Mouse (Mus musculus) T-helper 2 cell (primary cell): ENCODE data around the gene Irak4.

Experiments
- in situ Hi-C: fragments of 300-600 bp; cut with MboI, MseI; formaldehyde crosslinking; loops from one replicate; pipeline ENCODE4 v1.15.1; 2025; ENCODE audit warnings: high pct_unique_total_duplicates

Gene Irak4

DNA sequence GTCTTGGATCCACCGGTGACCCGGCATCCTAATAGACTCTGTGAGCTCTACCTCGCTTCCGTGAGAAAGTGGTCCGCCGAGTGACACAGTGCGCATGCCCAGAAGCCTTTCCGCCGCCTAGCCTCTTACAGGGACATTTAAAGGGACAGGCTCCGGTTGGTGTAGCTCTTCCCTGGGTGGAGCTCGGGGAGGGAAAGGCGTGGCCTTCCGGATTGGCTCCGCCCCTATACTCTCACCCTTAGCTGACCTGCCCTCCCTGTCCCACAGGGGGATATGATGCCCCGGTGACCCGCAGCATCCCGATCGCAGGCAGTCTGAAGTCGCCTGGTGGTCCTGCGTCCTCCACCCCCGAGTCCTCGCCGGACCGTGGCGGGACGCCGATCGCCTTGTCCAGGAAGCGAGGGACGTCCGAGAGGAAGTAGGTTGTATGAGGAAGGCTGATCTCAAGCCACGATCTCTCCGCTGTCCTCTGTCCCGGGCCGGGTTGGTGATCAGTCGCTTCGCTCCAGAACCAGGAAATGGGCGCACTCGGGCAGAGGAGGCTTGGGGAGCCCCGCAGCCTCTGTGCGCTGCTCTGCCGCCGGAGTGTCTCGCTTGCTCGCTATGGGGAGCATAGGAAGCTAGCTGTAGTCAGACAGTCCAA lies at the start of gene Irak4, which contains the start of gene Pus7l:
Gene Irak4 (plus strand): TSS at position 235 of the 643 bp plus-strand sequence.
Gene Pus7l (minus strand): TSS at position 139 of the 643 bp plus-strand sequence.
- in situ Hi-C loops, result loop anchor here (25.0 kb wide), 1 partner anchor 1281 kb away; no protein-coding TSS in a partner anchor

- in situ Hi-C loops, result no loop called here
Measured at GRCm38 (mm10) chr15:94494445-94494844, 49.0 kb upstream of the Irak4 start.

GRCm38 (mm10) chr15:94495936-94496335 lies 47.5 kb upstream of the Irak4 start:
- in situ Hi-C loops, result no loop called here

DNA sequence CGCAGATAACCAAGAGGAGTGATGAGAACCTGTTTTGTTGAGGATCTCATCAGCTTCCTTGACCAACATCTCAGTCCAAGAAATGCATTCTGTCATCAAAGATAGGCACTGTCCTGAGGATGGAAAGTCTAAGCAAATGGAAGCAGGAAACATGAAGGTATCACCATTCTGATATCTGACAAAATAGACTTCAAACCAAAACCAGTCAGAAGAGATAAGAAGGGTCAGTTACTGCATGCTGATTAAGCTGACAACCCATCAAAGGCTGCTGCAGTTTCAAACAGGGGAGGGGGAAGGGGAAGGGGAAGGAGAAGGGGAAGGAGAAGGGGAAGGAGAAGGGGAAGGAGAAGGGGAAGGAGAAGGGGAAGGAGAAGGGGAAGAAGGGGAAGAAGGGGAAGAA lies 44.2 kb upstream of the Irak4 start:
- in situ Hi-C loops, result no loop called here

GRCm38 (mm10) chr15:94503451-94504215 lies 39.8 kb upstream of the Irak4 start:
- in situ Hi-C loops, result loop anchor here (10.0 kb wide), 2 partner anchors 109 to 239 kb away; no protein-coding TSS in a partner anchor

DNA sequence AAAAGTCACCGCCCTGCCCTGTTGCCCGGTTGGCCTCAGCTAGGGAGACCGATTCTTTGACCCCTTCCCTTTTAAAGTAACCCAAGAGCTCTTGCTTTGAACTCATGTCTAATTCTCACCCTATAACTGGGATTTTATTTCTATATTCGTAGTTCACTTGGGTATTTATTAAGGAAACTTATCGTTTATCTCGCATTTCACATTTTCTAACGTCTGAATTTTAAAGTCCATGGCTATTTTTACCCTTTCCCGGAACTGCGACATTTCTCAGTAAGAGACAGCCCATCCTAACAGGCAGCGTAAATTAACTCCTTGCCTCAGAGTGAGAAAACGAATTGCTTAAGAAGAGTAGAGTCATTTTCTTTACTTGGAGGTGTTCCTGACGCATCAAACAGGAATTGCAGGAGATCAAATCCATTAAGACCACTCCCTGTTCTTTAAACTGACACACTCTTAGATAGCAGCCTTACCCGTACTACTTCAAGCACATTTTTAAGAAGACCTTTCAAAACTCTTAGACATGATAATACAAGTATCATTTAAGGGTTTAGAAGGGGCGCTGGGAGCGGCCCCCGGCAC lies 25.4 kb upstream of the Irak4 start:
- in situ Hi-C loops, result no loop called here

DNA sequence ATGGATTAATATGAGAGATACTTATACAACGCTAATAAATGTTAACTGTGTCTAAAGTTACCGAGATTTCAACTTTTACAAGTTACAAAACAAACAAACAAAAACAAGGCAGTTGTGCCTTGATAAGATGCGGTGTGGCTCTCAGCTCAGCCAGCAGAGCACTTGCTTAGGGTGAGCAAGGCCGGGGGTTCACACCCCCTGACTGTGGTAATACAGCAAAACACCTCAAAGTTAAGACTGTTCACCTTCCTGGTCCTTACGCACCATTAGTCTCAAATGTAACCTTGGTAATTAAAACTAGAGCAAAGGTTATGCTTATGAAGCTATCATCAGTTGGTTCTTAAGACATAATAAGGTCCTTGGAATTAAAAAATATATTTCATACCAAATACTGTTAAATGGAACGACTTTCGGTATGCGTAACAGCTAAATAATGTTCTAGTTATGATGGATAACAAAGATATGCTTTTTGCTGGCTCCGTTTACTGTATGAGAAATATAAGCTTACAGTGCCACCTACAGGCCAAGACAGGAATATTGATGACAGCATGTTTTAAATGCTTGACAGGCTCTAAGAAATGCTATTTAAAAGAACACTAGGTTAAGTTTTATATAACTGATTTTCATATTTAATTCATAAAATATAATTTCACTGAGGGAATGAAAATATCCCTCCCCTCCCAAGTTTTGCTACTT lies 23.1 kb upstream of the Irak4 start:
- in situ Hi-C loops, result no loop called here

- in situ Hi-C loops, result no loop called here
Measured at GRCm38 (mm10) chr15:94520959-94521358, 22.5 kb upstream of the Irak4 start.

DNA sequence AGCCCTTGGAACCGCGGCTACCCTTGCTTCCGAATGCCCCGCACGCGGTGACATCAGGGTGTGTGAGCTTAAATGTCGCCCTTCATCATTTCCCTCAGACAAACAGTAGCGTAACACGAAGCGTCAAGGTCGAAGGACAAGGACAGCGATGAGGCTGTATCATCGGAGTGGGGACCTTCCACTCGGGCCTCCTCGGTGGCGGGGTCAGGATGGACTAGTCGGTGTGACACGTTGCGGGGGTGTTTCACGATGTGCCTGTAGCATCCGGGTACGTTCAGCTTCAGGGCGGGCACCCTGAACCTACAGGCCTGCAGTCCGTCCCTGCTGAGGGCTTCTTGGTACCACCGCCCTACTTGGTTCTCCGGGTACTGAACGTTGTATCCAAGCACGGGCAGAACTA lies 20.2 kb upstream of the Irak4 start:
- in situ Hi-C loops, result no loop called here

DNA sequence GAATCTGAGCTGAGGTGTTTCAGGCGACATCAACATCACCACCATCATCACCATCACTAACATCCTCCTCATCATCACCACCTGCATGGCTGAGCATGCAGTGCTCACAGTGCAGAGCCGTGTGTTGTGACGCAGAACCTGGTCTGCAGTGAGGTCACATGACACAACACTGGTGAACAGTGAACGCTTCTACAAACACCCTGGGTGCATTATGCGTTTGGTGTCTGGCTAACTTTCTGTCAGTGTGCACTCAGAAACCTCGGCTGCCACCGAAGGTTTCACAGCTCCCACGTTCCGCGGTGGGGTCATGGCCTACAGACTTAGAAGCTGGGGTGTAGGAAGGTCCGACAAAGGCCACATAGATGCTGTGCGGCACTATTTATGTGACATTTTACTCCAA lies 18.5 kb upstream of the Irak4 start:
- in situ Hi-C loops, result loop anchor here (25.0 kb wide), 1 partner anchor 1263 kb away; no protein-coding TSS in a partner anchor

DNA sequence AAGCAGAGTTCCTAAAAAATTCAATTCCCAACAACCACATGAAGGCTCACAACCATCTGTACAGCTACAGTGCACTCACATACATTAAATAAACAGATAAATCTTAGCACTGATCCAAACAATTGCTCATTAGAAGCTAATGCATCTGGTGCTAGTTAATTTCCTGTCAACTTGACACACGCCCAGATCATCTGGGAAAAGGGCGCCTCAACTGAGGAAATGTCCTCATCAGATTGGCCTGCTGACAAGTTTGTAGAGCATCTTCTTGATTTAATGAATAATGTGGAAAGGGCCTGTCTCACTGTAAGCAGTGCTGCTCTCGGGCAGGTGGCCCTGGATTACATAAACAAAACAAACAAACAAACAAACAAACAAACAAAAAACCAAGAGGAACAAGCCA lies 12.9 kb upstream of the Irak4 start:
- in situ Hi-C loops, result loop anchor here (25.0 kb wide), 1 partner anchor 1268 kb away; no protein-coding TSS in a partner anchor

DNA sequence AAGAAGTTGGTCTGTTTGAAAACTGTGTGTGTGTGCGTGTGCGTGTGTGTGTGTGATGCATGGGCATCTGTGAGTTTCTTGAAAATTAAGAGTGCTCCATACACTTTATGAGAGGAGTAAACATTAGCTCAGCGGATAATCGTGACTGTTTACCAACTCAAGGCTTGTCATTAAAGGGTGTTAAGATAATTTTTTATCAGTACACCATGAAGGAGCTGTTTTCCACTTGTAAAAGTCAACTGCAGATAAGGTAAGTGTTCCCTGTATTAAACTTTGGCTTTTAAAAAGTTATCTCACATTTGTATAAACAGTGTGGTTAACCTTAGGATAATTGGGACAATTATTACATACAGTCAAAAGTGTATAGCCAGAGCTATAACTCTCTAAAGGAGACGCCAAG lies 11.1 kb upstream of the Irak4 start:
- in situ Hi-C loops, result loop anchor here (25.0 kb wide), 1 partner anchor 1270 kb away; no protein-coding TSS in a partner anchor

- in situ Hi-C loops, result loop anchor here (25.0 kb wide), 1 partner anchor 1271 kb away; no protein-coding TSS in a partner anchor
Measured at GRCm38 (mm10) chr15:94532956-94533355, 10.5 kb upstream of the Irak4 start.

- in situ Hi-C loops, result loop anchor here (5.0 to 25.0 kb wide), 3 partner anchors 42 to 1273 kb away; no protein-coding TSS in a partner anchor
Measured at GRCm38 (mm10) chr15:94535521-94535920, 7.9 kb upstream of the Irak4 start.

DNA sequence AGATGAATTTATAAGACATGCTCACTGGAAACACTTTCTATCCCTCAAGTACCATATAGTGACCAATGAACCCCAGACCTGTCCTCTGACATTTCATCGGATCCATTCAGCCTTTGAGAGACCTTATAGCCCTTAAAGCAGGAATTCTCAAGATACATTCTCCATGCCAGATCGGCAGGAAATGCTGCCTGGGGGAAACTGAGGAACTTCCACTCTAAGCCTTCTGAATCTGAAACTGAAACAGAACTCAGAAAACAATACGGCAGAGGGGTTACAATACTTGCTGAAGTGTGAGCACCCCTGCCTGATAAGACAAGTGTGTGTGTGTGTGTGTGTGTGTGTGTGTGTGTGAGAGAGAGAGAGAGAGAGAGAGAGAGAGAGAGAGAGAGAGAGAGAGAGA lies 4.1 kb upstream of the Irak4 start:
- in situ Hi-C loops, result loop anchor here (5.0 to 25.0 kb wide), 3 partner anchors 38 to 1277 kb away; no protein-coding TSS in a partner anchor

- in situ Hi-C loops, result loop anchor here (25.0 kb wide), 1 partner anchor 1280 kb away; no protein-coding TSS in a partner anchor
Measured at GRCm38 (mm10) chr15:94542567-94543408, 655 bp upstream of the Irak4 start.

GRCm38 (mm10) chr15:94544052-94544636 lies 701 bp downstream of the Irak4 start:
- in situ Hi-C loops, result loop anchor here (25.0 kb wide), 1 partner anchor 1282 kb away; no protein-coding TSS in a partner anchor

- in situ Hi-C loops, result loop anchor here (5.0 to 25.0 kb wide), 2 partner anchors 107 to 1283 kb away; no protein-coding TSS in a partner anchor
Measured at GRCm38 (mm10) chr15:94544844-94545243, 1.4 kb downstream of the Irak4 start.

DNA sequence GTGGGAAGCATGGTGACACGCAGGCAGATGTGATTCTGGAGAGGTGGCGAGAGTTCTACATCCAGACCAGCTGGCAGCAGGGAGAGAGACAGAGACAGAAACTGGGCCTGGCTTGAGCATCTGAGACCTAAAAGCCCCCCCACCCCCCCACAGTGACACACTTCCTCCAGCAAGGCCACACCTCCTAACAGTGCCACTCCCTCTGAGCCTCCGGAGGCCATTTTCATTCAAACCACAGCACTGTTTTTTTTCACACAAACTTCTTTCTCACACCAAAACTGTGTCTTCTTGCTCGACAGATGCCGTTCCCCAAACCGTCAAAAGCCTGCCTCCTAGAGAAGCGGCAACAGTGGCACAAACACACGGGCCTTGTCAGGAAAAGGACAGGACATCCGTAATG lies 10.1 kb downstream of the Irak4 start:
- in situ Hi-C loops, result loop anchor here (10.0 kb wide), 1 partner anchor 51 kb away; no protein-coding TSS in a partner anchor

GRCm38 (mm10) chr15:94557442-94557841 lies 14.0 kb downstream of the Irak4 start:
- in situ Hi-C loops, result loop anchor here (10.0 kb wide), 1 partner anchor 47 kb away; no protein-coding TSS in a partner anchor
